Mouse (Mus musculus) heart, embryonic 15.5 days (tissue): ENCODE measurements around the gene Ikzf1. TPM values are rescaled to one million over a fixed set of nuclear protein-coding genes. Genes with fewer than 3 reads are reported as not detected.

ENCODE experiments used
- ATAC-seq: fragments of 200-750 bp; cut with Nextera tagmentation; replicated peaks from 2 replicates; pipeline ENCODE4 v1.8.0; 2017; ENCODE audit warnings: low read depth, moderate TSS enrichment; ENCODE audit not compliant: insufficient number of reproducible peaks, insufficient read depth, low FRiP score
- H3K27ac ChIP-seq: fragments of 300-500 bp; sonication (generic); 2 replicates; pipeline ENCODE4 v1.5.1; 2015; ENCODE audit warnings: mild to moderate bottlenecking, inconsistent platforms
- H3K27me3 ChIP-seq: fragments of 300-500 bp; sonication (generic); 2 replicates; pipeline ENCODE4 v1.6.1; 2015; ENCODE audit warnings: inconsistent platforms
- H3K36me3 ChIP-seq: fragments of 300-500 bp; sonication (generic); 2 replicates; pipeline ENCODE4 v1.6.1; 2015; ENCODE audit warnings: mild to moderate bottlenecking, inconsistent platforms
- H3K4me1 ChIP-seq: fragments of 300-500 bp; sonication (generic); replicated peaks from 2 replicates; pipeline ENCODE4 v1.6.1; 2015; ENCODE audit warnings: inconsistent platforms
- H3K4me2 ChIP-seq: fragments of 300-500 bp; sonication (generic); 2 replicates; pipeline ENCODE4 v1.6.1; 2015; ENCODE audit warnings: inconsistent platforms, mild to moderate bottlenecking, moderate library complexity
- H3K4me3 ChIP-seq: fragments of 300-500 bp; sonication (generic); 2 replicates; pipeline ENCODE4 v1.5.1; 2015; ENCODE audit warnings: mild to moderate bottlenecking, inconsistent platforms
- H3K9ac ChIP-seq: fragments of 300-500 bp; sonication (generic); 2 replicates; pipeline ENCODE4 v1.6.1; 2015; ENCODE audit warnings: mild to moderate bottlenecking, inconsistent platforms
- H3K9me3 ChIP-seq: fragments of 300-500 bp; sonication (generic); replicated peaks from 2 replicates; pipeline ENCODE4 v1.6.1; 2016; ENCODE audit warnings: inconsistent platforms
- WGBS: fragments of 180-500 bp; shearing (Covaris S2); methylation state at CpG from one replicate; pipeline ENCODE4 v1.1.7; 2015; ENCODE audit warnings: mixed read lengths; 5-methylcytosine and 5-hydroxymethylcytosine counted together
- polyA plus RNA-seq: library from polyadenylated mRNA; unstranded; fragments of >200 nt; fragmentation: Nextera tagmentation; extraction: Ambion mirVana; gene quantifications from 2 replicates; pipeline ENCODE4 v1.2.1, GENCODE M21; 2015

The Ikzf1 gene
- polyA plus RNA-seq, 1 experiment from 2014 or later: 1.2 TPM

DNA sequence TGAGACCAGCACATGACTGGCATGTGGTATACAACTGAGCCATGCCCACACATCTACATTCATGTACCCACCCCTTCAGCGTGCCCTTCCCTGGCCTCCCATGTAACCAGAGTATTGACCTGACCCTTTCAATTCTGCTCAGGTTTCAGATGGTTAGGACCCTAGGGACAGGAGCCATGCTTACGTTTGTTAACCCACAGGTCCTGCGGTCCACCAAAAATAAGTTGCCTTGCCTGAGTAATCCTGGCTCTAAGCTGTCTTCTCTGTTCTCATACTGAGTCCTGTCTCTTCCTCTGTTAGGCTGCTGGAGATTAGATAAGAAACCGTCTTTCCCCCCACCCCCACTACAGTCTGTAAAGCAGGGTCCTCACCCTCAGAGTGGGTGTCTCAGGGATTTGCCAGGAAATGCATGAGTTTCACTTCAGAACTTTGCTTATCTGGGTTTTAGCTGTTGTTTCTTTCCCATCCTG lies 42.0 kb downstream of the Ikzf1 start:
- WGBS: 48% methylated on average over 4 of the region's 4 CpGs
- ATAC-seq: no peak
- Histone ChIP-seq H3K27ac (no peak overlapping the region), H3K27me3 (no peaks in the 10 kb centered on the region), H3K9me3 (no peaks in the 10 kb centered on the region), H3K4me3 (no peak overlapping the region), H3K36me3 (no peaks in the 10 kb centered on the region), H3K4me1 (no peaks in the 10 kb centered on the region), H3K4me2 (no peak overlapping the region), H3K9ac (no peak overlapping the region)

DNA sequence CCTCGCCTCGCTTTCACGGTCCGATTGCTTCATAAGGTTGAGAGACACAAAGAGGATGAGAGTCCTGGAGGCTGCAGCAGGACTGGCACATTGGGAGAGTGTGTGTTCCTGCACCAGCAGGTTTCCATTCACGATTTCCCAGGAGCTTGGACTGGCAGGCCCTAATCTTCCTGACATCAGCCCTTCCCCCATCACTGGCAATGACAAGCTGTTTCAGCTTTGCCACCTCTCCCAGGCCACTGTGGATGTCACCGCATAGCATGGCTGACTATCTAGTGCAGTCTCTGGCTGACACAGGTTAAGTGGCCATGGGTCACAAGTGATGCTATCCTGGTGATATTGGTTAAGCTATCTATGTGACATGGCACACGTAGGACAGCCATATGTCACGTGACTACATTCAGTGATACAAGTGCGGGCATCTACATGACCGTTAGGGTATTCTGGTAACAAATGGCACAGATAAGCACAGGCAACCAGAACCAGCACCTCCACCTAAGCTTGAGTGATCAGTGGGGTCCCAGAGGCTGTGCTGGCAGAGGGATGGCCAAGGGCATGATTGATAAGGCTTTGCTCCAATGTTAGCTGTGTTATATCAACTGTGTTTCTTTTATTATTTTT lies 43.2 kb downstream of the Ikzf1 start:
- H3K4me2 ChIP-seq: no peak overlapping the region
- no peak overlapping the region for H3K9ac ChIP-seq
- no peak for ATAC-seq
- 79% methylated on average over 10 of the region's 10 CpGs for WGBS
- H3K4me3 ChIP-seq: no peak overlapping the region
- no peaks in the 10 kb centered on the region for H3K4me1 ChIP-seq
- H3K27ac ChIP-seq: no peak overlapping the region
- H3K9me3 ChIP-seq: no peaks in the 10 kb centered on the region
- no peaks in the 10 kb centered on the region for H3K36me3 ChIP-seq
- no peaks in the 10 kb centered on the region for H3K27me3 ChIP-seq

DNA sequence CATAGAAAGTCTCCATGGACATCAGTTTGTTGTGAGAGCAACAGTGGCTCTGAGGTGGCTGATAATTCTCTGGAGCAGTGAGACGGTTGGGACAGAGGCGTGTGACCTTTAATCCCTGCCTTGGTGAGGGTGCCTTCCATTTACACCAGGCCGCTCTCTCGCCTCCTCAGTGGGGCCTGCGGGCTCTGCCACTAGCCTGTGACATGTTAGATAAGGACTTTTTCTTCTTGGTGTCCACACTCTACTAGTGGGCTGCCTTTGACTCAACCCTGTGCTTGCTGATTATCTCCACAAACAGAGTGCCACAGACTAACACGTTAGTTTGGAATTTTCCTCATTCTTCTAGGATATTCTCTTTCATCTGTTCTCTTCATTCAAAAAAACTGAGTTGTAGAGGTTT lies 44.4 kb downstream of the Ikzf1 start:
- Histone ChIP-seq H3K9ac (no peak overlapping the region), H3K4me1 (no peaks in the 10 kb centered on the region), H3K4me3 (no peak overlapping the region), H3K9me3 (no peaks in the 10 kb centered on the region), H3K4me2 (no peak overlapping the region), H3K36me3 (no peaks in the 10 kb centered on the region), H3K27ac (no peak overlapping the region), H3K27me3 (no peaks in the 10 kb centered on the region)
- WGBS: 58% methylated on average over 6 of the region's 6 CpGs
- ATAC-seq: no peak

DNA sequence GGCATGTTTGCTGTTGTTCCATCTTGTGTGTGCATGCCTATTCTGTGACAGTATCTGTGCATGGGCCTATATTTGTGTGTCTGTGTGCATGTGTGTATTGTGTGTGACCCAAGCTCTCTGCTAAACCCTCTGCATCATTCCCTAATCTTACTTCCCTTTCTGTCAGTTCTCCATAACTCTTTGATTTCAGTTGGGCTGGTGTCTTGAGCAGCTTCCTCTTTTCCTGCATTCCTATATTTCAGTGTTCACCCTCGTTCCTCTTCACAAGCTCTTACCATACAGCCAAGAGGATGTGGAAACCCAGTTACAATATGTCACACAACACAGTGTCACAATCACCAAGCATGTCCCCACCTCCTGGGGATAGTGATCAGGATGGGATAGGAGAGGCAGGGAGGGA lies 45.3 kb downstream of the Ikzf1 start:
- H3K4me2 ChIP-seq: no peak overlapping the region
- H3K9ac ChIP-seq: no peak overlapping the region
- H3K27ac ChIP-seq: no peak overlapping the region
- no peak overlapping the region for H3K4me3 ChIP-seq
- WGBS: 61% methylated on average over 1 of the region's 1 CpGs
- no peaks in the 10 kb centered on the region for H3K27me3 ChIP-seq
- H3K9me3 ChIP-seq: no peaks in the 10 kb centered on the region
- no peaks in the 10 kb centered on the region for H3K36me3 ChIP-seq
- no peak for ATAC-seq
- no peaks in the 10 kb centered on the region for H3K4me1 ChIP-seq

DNA sequence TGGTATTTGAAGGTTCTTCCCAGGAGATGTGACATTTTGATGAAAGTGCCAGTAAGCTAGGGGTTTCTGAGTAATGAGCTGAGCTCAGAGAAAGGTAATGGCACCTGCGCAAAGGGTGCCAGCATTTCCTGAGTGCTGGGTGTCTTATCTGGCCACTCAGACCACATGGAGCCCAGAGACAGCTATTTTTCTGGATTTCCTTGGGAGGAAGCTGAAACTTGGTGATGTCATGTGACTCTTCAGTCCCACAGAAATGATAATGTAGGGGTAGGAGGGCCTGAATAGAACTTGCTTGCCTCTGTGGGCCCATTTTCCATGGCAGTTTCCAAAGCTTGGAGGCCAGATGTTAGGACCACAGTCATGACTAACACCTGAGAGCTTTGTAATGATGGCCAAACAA lies 46.9 kb downstream of the Ikzf1 start:
- no peak overlapping the region for H3K9ac ChIP-seq
- H3K36me3 ChIP-seq: no peaks in the 10 kb centered on the region
- 89% methylated on average over 1 of the region's 1 CpGs for WGBS
- H3K4me2 ChIP-seq: no peak overlapping the region
- no peaks in the 10 kb centered on the region for H3K27me3 ChIP-seq
- no peaks in the 10 kb centered on the region for H3K4me1 ChIP-seq
- ATAC-seq: no peak
- H3K9me3 ChIP-seq: no peaks in the 10 kb centered on the region
- H3K4me3 ChIP-seq: no peak overlapping the region
- no peak overlapping the region for H3K27ac ChIP-seq

DNA sequence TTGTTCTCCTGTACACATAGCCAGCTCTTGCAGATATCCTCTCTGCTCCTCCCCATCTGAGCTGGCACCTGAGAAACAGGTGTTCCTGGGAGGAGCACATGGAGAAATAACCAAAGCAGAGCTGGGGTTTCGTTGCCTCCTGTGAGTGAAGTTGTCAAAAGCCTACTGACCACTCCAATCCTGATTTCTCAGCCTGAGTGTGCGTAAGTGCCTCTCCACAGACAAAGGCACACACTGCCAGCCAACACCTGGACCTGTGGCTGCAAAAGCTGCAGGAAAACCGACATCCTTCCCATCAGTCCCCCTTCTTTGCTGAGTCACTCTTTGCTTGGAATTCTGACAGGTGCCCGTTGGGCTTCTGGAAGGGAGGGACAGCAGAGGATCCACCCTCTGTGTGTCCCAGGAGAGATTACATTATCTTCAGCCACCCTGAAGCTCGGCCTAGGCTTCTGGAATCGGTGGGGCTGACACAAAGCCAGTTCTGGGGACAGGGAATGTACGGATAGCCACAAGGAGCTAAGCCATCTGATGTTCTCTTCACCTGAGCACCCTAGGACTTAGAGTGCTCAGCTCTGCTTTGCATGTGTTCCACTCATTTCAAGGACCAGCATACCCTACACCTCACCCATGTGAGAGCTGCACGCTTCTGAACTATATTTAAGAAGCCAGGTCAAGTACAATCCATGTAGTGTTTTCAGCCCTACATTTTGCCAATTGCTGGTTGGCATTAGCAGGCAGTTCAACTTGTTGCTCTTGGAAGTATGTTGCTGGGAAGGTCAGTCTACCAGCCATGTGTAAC lies 48.4 kb downstream of the Ikzf1 start:
- H3K4me1 ChIP-seq: no peaks in the 10 kb centered on the region
- no peaks in the 10 kb centered on the region for H3K27me3 ChIP-seq
- H3K4me3 ChIP-seq: no peak overlapping the region
- H3K9me3 ChIP-seq: no peaks in the 10 kb centered on the region
- no peak for ATAC-seq
- H3K9ac ChIP-seq: no peak overlapping the region
- WGBS: 49% methylated on average over 8 of the region's 8 CpGs
- H3K36me3 ChIP-seq: no peaks in the 10 kb centered on the region
- H3K4me2 ChIP-seq: no peak overlapping the region
- no peak overlapping the region for H3K27ac ChIP-seq

DNA sequence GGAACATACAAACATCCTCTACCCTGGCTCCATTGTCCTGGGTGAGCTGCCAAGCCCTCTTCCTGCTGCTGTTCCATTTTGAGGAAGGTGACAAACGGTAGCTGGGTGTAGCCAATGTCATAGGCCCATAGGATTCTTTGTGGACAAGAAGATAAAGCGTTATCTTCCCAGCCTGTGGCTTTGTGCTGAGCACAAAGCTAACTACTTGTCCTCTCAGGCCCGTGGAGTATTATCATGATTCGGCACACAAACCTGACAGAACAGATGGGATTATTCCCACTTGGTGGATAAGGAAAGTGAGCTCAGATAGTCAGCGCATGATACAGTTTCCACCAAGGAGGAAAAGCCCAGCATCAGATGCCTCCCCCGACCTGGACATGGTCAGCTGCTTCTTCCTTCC lies 50.4 kb downstream of the Ikzf1 start:
- WGBS: 70% methylated on average over 6 of the region's 6 CpGs
- H3K27me3 ChIP-seq: no peaks in the 10 kb centered on the region
- H3K36me3 ChIP-seq: no peaks in the 10 kb centered on the region
- no peak overlapping the region for H3K4me3 ChIP-seq
- no peaks in the 10 kb centered on the region for H3K9me3 ChIP-seq
- H3K9ac ChIP-seq: no peak overlapping the region
- no peak for ATAC-seq
- H3K4me2 ChIP-seq: no peak overlapping the region
- H3K27ac ChIP-seq: no peak overlapping the region
- H3K4me1 ChIP-seq: no peaks in the 10 kb centered on the region

DNA sequence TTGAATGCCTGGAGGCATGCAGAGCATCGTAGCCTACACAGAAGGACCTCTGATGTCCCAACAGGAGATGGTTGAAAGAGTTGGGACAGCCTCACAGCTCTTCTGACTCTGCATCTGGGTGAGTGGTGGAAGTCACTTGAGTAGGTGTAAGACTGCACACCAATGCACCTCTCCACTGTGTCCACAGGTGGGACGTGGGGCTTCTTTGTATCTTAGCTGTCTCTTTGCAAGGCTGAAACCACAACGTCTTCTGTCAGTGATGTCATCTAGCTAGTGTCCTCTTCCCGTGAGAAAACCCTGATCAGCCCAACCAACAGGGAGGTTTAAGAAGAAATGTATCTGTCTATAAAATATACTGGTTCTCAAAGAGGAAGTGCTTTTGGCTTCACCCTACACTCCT lies 52.1 kb downstream of the Ikzf1 start:
- no peak overlapping the region for H3K27ac ChIP-seq
- no peak overlapping the region for H3K4me2 ChIP-seq
- H3K36me3 ChIP-seq: no peaks in the 10 kb centered on the region
- no peak overlapping the region for H3K9ac ChIP-seq
- no peak overlapping the region for H3K4me3 ChIP-seq
- H3K9me3 ChIP-seq: no peaks in the 10 kb centered on the region
- no peaks in the 10 kb centered on the region for H3K4me1 ChIP-seq
- H3K27me3 ChIP-seq: no peaks in the 10 kb centered on the region
- WGBS: 74% methylated on average over 4 of the region's 4 CpGs
- ATAC-seq: no peak

DNA sequence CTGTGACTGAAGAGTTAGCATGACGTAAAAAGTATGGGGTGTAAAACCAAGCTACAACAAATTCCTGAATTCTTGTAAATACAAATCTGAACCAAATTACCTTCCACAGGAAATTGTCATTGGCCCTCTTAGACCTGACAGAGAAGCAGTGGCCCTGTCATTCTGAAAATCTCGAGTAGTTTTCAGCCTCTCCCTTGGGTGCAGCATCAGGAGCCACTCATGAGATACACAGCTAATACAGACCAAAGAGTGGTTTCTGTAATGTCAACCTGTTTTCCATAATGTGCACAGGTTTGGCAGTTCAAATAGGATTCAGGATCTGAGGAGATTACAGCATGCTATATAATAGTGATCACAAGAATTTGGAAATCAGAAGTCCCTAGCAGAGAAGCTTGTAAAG lies 52.8 kb downstream of the Ikzf1 start:
- no peak overlapping the region for H3K27ac ChIP-seq
- no peak overlapping the region for H3K4me3 ChIP-seq
- H3K4me2 ChIP-seq: no peak overlapping the region
- H3K9ac ChIP-seq: no peak overlapping the region
- no peaks in the 10 kb centered on the region for H3K27me3 ChIP-seq
- no peaks in the 10 kb centered on the region for H3K4me1 ChIP-seq
- H3K9me3 ChIP-seq: no peaks in the 10 kb centered on the region
- WGBS: 50% methylated on average over 2 of the region's 2 CpGs
- ATAC-seq: no peak
- no peaks in the 10 kb centered on the region for H3K36me3 ChIP-seq

DNA sequence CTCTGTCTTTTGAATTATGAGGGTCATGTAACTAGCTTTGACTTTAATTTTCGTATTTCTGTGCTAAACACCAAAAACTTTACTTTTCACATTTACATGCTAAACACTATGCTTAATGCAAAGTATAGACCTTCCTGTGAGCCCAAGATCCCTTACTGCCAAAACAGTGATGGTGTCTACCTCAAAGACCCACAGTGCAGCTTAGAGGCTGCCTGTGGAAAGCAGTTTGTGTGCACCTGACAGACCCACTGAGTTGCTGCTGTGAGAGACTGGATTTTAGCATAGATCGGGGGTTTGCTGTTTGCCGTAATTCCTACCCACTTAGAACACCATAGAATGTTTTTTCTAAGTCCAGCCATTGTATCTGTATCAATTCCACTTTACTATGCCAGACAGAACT lies 54.3 kb downstream of the Ikzf1 start:
- no peaks in the 10 kb centered on the region for H3K27me3 ChIP-seq
- 76% methylated on average over 3 of the region's 3 CpGs for WGBS
- no peak overlapping the region for H3K27ac ChIP-seq
- H3K4me1 ChIP-seq: no peaks in the 10 kb centered on the region
- ATAC-seq: no peak
- no peak overlapping the region for H3K4me3 ChIP-seq
- no peaks in the 10 kb centered on the region for H3K9me3 ChIP-seq
- H3K9ac ChIP-seq: no peak overlapping the region
- no peak overlapping the region for H3K4me2 ChIP-seq
- no peaks in the 10 kb centered on the region for H3K36me3 ChIP-seq

DNA sequence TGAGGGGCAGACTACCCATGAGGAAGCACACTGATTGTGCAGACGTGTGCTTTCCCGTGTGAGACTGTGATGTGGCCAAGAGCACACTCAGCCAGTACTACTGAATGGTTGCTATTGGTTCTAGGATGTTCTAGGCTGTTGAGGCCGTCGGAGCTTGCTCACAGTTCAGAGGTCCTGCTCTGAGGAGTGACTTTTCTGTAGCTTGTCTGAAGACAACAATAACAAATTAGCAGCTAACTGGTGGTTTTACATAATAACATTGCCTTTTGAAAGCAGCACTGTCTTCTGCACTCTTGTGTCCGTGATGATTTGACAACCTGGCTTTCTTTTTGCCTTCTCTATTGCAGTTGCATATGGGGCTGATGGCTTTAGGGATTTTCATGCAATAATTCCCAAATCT lies 55.8 kb downstream of the Ikzf1 start:
- Histone ChIP-seq H3K4me3 (no peak overlapping the region), H3K4me1 (no peaks in the 10 kb centered on the region), H3K9ac (no peak overlapping the region), H3K27ac (no peak overlapping the region), H3K36me3 (no peaks in the 10 kb centered on the region), H3K9me3 (no peaks in the 10 kb centered on the region), H3K27me3 (no peaks in the 10 kb centered on the region), H3K4me2 (no peak overlapping the region)
- no peak for ATAC-seq
- 73% methylated on average over 5 of the region's 5 CpGs for WGBS

DNA sequence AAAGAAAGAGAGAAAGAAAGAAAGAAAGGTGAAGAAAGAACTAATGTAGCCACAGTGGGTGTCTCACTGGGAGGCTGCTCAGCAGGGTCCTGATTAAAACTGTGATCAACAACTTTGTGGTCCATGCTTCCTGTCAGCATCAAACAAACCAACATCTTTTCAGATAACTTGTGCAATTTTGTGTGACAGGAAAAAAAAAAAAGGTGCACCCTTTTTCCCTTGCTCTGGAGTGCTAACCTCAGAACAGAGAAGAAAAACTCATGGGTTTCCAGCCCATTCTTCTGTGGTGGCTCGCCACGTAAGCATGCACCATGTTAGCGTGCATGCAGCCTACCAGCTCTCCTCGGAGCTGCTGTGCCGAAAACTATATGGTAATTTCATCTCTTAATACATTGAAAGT lies 56.8 kb downstream of the Ikzf1 start:
- Histone ChIP-seq H3K4me2 (no peak overlapping the region), H3K27me3 (no peaks in the 10 kb centered on the region), H3K27ac (no peak overlapping the region), H3K36me3 (no peaks in the 10 kb centered on the region), H3K9ac (no peak overlapping the region), H3K4me1 (no peaks in the 10 kb centered on the region), H3K4me3 (no peak overlapping the region), H3K9me3 (no peaks in the 10 kb centered on the region)
- ATAC-seq: no peak
- 76% methylated on average over 5 of the region's 5 CpGs for WGBS
